Mouse (Mus musculus): ENCODE results near the gene Olfr338.
"Not testable (repeated sequence)": the region's sequence is repeated elsewhere in the genome, so short reads cannot be mapped to it uniquely, and the experiment has no call there.

Gene Olfr338

DNA sequence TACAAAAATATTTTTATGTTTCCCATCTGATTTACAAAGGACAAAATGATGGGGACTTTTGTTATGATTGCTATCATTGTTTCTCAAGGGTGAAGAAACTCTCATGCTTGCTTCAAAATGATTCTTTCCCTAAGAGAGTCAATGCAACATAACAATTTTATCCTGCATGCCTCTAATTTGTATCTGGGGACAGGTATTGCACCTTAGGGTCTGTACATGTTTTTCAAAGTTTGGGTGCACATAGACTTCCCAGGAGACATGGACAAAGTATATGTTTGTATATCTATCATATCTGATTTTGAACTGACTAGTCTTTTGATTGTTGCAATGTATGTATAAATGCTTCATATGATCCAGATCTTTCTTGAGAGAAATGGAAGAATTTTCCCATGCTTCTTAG, at the start of gene Olfr338:
Olfr338 (plus strand) TSS at position 301 of the 400 bp plus-strand sequence.
- DNase-seq (ENCODE audit: low spot score in 2 of 2), result no peak

- not testable (repeated sequence) for DNase-seq (ENCODE audit: low spot score in 2 of 2)
Measured at GRCm38 (mm10) chr2:36415174-36415573, 41.9 kb downstream of the Olfr338 start.

DNA sequence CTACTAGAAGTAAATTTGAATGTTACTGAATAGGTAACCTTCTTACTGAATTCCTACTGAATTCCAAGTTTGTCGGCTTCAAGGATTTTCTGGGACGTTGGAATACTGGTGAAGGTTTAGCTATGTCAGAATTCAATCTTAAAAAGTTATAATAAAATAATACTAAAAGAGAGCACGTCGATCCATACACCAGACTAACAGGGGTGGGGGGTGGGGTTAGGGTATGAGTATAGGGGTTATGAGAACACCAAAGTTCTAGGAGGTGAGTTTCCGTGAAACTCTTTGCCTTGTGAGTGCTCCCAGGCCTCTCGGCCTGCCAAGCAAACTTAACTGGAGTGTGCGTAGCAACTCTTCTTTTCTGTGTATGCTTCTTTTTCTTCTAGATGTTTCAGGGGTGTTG, 42.3 kb downstream of the Olfr338 start:
- not testable (repeated sequence) for DNase-seq (ENCODE audit: low spot score in 2 of 2)

GRCm38 (mm10) chr2:36418647-36419046, 45.3 kb downstream of the Olfr338 start, which contains the start of gene Olfr339:
Olfr339 (plus strand) TSS chr2:36418947.
- DNase-seq (ENCODE audit: low spot score in 2 of 2), result no peak
